Mouse (Mus musculus) urinary bladder, postnatal 4 days (tissue): Measurements from ENCODE around the gene Cfap45.

ENCODE experiments used
- DNase-seq, 2 experiments: peaks; one replicate each; pipeline ENCODE4 v3.0.0; 2021 to 2022; ENCODE audit warnings: low spot score in 2 of 2

Cfap45 gene

DNA sequence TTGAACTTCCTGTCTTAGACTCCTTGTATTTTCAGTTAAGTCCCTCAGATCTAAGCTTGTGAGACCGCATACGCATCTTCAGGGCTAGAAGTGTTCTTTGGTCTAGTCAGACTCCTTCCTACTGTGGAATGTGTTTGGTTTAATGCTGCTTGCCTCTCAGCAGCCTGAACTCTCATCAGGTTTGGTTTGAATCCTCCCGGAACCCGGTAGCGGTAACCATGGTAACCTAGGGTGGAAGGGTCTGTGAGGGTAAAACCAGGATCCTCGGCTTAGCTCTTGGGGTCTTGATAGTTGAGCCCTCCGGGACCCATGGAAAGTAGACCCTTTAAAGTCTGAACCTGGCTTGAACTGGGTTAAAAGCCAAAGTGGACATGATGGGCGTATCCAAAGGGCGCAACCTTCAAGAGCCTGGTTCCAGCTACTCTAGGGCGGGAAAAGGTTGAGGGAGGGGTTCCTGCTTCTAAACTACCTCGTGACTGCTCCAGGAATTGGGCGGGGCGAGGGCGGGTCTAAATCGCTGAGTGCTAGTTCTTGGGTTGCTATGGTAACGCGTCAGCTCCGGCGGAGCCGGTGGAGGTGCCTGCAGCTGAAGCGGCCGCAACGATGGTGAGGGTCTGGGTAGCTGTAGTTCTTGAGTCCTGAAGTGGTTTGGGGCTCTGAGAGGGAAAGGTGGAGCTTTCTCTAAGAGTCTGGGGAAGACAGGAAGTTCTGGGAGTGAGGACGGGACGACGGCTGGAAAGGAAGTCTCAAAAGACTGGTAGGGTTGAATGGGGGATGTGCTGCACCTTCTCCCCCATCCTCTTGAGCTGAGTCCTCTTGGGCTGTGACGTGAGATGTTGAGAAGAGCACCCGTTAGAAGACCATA, at the start of gene Cfap45:
Cfap45 (plus strand) TSS at position 226 of the 865 bp plus-strand sequence.
- DNase-seq: peak; percentile 76 to 82

GRCm38 (mm10) chr1:172472909-172473308, 47.7 kb upstream of the Cfap45 start:
- no peak for DNase-seq

DNA sequence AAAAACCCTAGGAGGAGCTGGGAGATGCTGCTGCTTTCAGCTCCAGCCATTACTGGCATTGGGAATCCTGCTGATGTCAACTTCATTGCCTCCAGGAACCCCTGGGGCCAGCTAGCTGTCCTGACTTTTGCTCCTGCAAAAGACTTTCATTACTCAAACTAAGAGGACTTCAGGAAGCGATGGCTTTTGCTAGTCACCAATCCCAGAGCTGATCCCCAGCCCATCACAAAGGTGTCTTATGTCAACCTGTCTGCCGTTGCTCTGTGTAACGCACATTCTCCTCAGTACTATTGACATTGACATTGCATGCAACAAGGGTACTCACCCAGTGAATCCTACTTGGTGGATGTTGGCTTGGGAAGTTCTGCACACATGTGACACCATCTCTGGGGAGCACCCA, 46.4 kb upstream of the Cfap45 start:
- DNase-seq: no peak

DNA sequence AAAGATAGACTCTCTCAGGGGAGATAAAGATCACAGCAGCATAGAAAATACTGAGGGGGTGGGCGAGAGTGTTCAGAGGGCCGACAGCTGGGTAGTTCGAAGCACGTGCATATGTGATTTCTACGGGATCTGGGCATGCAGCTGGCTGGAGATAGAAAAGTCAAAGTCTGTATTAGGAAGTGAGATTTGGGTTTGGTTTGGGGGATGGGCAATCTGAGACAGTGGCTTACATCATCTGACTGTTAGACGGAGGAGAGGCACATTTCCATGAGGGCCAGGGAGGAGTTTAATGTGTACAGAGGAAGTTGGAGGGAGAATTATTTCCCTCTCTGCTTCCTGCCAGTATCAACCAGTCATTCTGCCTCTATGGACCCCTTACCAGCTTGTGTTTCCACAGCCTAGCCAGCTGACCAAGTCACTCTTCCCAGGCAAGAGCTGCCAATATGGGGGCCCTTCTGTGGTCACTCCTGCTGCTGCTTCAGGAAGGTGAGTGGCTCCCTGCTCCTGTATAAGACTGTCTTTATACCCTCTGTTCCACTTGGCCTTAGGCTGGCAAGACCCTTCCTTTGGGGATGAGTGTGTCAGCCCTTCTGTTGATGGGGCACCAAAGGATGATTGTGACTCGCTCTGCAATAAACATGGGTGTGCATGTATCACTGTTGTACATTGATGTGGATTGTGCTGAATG, 45.4 kb upstream of the Cfap45 start, which contains the start of gene Slamf9:
Slamf9 (plus strand) TSS at position 305 of the 688 bp plus-strand sequence.
- no peak for DNase-seq

DNA sequence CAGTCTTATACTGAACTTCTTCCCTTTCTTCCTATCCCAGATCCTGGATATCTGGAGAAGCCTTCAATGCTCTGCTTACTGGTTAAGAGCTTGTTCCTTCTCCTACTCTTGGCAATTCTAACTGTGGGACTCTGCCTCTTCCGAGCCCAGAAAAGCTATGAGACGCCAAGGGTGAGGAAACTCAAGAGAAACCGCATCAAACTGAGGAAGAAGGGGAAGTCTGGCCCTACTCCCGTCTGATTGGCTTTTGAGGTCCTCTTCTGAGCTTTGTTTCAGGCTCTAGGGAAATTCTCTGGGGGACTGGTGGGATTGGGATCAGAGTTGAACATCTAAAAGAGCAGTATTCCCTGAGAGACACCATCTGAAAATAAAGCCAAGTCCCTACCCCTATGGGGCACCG, 42.6 kb upstream of the Cfap45 start:
- no peak for DNase-seq

DNA sequence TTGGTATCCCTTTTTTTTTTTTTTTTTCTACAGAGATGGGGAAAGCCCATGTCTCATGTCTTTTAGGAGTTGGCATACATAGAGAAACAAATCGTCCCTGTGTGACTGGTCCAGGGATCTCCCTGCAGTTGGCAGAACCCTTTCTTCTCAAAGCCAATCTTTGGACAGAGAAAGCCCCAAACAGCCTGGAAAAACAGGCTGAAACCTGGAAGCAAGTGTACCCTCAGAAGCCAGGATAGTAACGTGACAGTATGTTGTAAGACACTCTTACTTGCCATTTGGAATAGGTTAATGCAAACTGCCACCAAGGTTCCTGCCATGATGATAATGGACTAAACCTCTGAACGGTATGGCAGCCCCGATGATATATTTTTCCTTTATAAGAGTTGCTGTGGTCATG, 40.2 kb upstream of the Cfap45 start:
- no peak for DNase-seq

DNA sequence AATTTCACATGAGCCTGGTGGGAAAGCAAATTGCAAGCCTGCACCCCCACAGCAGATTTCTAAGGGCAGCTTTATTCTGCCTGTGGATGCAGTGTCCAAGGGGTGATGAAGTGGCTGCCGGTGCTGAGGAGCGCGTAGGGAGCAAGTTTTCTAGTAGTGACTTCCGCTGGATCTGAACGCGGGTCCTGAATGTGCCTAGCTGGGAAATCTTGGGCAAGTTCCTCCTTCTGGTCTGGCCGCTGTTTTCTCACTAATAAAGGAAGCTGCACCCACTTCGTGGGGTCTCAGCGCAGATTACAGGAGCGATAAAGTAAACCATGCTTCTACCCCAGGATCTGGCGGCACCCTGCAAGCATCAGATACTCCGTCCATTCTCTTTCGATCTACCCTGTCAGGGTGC, 39.5 kb upstream of the Cfap45 start:
- DNase-seq: no peak

GRCm38 (mm10) chr1:172481540-172482280, 38.9 kb upstream of the Cfap45 start, which contains the start of gene Igsf9:
TSS of gene Igsf9 (plus strand) at chr1:172481788.
- DNase-seq: peak; percentile 89 to 93

DNA sequence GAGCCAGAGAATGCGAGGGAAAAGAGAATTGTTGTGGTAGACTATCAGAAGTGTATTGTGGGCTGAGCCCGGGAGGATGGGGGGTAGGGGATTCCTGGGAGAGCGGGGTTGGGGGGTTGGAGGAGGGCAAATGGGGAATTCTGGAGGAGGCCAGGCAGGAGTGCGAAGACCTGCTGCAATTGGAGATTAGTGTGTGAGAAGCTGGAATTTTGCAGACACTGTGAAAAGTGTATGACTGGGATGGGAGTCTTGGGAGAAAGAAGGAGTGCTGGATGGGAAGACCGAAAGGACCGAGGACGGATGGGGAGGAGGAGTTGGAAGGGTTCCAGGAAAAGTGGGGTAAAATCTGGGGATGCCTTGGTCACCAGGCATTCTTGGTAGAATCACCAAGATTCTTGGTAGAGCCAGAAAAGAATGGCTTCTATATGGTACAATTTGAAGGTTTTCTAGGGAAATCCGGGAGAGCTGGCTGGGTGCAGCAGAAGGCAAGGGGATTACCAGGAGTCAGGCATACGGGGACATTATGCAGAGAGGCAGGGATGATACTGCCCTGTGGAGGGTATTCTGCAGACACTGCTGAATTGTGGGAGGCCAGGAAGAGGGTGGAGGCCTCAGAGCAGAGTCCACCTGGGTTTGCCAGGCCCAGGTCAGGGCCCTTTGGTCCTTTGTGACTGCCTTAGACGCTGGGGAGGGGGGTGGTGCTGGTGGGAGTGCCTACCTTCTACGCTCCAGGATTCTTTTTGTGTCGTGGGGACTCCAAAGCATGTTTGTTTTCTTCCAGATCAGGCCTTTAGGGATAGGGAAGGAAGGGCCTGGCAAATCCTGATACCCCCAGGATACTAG, 37.9 kb upstream of the Cfap45 start:
- no peak for DNase-seq

GRCm38 (mm10) chr1:172483361-172483660, 37.3 kb upstream of the Cfap45 start:
- DNase-seq: no peak

GRCm38 (mm10) chr1:172484236-172484635, 36.4 kb upstream of the Cfap45 start:
- DNase-seq: no peak

DNA sequence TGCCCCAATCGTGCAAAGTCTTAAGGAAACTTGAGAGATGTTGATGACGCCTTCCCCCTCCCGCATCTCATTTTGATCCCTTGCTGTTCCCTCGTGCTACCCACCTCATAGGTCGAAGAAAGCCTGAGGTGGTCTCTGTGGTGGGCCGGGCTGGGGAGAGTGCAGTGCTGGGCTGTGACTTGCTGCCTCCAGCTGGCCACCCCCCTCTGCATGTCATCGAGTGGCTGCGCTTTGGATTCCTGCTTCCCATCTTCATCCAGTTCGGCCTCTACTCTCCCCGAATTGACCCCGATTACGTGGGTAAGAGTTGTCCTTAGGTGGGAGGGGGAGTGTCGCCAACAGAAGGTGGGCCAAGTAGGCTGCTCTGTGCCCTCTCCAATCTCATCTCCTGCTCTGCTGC, 35.9 kb upstream of the Cfap45 start:
- no peak for DNase-seq

- DNase-seq: no peak
Observed at GRCm38 (mm10) chr1:172485821-172486220, 34.8 kb upstream of the Cfap45 start.

GRCm38 (mm10) chr1:172486236-172486635, 34.4 kb upstream of the Cfap45 start:
- no peak for DNase-seq

GRCm38 (mm10) chr1:172486651-172487050, 34.0 kb upstream of the Cfap45 start:
- no peak for DNase-seq

- no peak for DNase-seq
Observed at GRCm38 (mm10) chr1:172487859-172488258, 32.7 kb upstream of the Cfap45 start.

GRCm38 (mm10) chr1:172488831-172489230, 31.8 kb upstream of the Cfap45 start:
- DNase-seq: no peak

- no peak for DNase-seq
Observed at GRCm38 (mm10) chr1:172489585-172490250, 30.9 kb upstream of the Cfap45 start.

DNA sequence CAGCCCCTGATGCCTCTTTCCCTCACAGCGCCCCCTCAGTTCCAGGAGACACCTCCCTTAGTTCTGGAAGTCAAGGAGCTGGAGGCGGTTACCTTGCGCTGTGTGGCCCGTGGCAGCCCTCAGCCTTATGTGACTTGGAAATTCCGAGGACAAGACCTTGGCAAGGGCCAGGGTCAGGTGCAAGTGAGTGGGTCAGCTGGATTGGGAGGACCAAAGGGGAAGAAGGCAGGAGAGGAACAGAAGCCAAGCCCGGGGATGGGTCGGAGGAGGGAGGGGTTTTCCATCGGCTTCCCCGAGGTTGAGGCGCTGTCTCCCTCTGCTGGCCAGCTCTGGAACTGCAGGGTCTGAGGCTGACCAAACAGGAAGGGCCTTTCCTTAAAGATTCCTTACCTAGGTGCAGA, 30.3 kb upstream of the Cfap45 start:
- peak; percentile 81 to 94 for DNase-seq

DNA sequence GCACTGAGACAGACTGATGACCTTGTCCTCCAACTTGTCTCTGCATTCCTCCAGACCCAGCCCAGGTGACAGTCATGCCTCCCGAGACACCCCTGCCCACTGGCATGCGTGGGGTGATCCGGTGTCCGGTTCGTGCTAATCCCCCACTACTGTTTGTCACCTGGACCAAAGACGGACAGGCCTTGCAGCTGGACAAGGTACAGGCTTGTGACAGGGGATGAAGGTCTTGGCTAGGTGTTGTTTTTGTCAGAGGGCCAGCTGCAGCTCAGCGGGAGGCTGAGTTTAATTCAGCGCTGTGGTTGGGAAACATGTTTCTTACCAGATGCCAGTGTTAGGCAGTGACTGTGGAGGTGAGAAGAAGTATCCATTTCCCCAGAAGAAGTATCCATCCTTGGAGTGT, 28.6 kb upstream of the Cfap45 start:
- DNase-seq: no peak

- DNase-seq: no peak
Observed at GRCm38 (mm10) chr1:172493516-172493915, 27.1 kb upstream of the Cfap45 start.
